Mouse (Mus musculus): ENCODE measurements around the gene Gm10577.

Gene Gm10577

DNA sequence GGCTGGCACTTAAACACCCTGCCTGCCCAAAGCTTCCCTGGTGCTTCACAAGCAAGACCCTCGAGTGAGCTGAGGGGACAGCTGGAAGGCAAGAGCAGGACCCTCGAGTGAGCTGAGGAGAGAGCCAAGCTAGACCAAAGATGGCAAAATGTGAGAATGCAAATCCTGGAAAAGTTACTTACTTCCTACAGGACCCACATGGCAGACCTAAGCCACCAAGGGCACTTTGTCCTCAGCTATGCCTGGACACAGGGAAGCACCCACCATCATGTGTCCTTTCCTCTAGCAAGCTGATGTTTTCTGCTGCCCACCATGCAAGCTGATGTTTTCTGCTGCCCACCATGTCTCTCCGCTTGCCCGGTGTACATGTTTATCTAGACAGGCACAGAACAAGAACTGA, at the start of gene Gm10577:
TSS of gene Gm10577 (minus strand) at position 101 of the 400 bp plus-strand sequence.
- in situ Hi-C loops (cut with MboI, MseI) = loop anchor here (10.0 kb wide), 1 partner anchor 114 kb away; no protein-coding TSS in a partner anchor

GRCm38 (mm10) chr4:101069154-101069971, 48.9 kb upstream of the Gm10577 start:
- in situ Hi-C loops (cut with MboI, MseI) = no loop called here

- in situ Hi-C loops (cut with MboI, MseI) = no loop called here
These were observed 48.3 kb upstream of the Gm10577 start, which contains the start of gene Raver2 for GRCm38 (mm10) chr4:101068786-101069153. TSS of gene Raver2 (plus strand) at chr4:101068983.

DNA sequence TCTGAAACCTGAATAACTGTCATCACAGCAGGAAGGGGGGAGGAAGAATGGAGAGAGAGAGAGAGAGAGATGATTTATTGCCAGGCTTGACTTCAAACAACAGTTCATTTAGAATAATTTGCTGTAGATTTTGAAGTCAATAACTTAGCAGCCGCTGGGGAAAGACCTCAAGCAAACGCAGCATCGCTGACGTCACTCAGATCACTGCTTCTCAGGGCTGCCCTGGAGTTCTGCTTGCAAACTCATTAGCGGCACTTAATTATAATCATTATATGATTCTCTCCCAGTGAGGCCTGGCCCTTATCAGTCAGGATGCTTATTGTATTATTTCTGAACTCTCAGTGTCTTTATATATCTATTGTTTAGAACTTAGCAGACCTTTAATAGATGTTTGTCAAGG, 45.9 kb upstream of the Gm10577 start:
- in situ Hi-C loops (cut with MboI, MseI) = no loop called here

DNA sequence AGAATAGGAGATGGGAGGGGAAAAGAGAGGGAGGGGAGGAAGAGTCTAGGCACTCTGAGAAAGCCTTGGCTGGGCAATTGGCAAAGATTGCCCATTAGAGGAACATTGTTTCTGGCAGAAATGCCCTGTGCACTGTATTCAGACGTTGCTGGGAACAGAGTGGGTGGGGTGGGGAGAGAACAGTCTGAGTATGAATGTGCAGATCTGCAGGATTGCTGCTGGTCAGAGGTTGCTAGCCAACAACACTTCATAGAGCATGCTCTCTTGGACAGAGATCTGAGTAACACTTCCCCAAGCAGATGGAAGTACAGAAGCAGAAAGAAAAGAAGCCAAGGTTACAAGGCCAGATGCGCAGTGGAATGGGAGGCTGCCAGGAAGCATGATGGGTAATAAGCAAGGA, 41.6 kb upstream of the Gm10577 start:
- in situ Hi-C loops (cut with MboI, MseI) = no loop called here

GRCm38 (mm10) chr4:101046576-101046975, 26.1 kb upstream of the Gm10577 start:
- in situ Hi-C loops (cut with MboI, MseI) = no loop called here

GRCm38 (mm10) chr4:101044149-101044548, 23.7 kb upstream of the Gm10577 start:
- in situ Hi-C loops (cut with MboI, MseI) = no loop called here

- in situ Hi-C loops (cut with MboI, MseI) = no loop called here
These were observed 23.2 kb upstream of the Gm10577 start for GRCm38 (mm10) chr4:101043691-101044090.

DNA sequence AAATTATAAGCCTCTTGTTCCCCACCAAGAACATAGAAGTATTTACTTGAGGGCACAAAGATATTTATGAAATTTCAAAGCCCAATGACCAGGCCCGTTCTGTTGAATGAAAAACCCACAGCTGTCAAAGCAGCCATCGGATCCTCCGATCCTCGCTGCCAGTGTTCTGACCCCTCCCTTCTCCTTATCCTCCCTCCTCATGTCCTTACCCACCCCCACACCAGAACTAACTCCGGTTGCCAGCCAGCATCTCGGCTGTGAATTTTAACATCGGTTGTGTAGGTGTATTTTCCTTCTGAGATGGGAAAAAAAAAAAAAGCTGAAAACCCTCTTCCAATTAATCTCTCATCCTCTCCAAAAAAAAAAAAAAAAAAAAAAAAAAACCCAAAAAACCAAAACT, 16.7 kb upstream of the Gm10577 start:
- in situ Hi-C loops (cut with MboI, MseI) = no loop called here

- in situ Hi-C loops (cut with MboI, MseI) = no loop called here
These were observed 14.6 kb upstream of the Gm10577 start for GRCm38 (mm10) chr4:101035131-101035530.

DNA sequence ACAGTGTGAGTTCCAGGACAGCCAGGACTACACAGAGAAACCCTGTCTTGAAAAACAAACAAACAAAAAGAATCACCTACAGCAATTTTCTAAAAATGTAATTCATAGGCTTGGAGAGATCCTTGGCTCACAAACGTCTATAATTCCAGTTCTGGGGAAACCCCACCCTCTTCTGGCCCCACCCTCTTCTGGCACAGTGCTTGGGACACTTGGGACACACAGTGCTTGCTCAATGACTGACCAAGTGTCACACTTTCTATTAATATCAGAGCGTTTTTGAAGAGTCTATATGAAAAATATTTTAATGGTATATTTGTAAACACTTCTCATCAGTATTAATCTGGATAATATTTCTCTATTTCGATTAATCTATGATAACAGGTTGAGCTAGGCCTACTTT, 12.6 kb upstream of the Gm10577 start:
- in situ Hi-C loops (cut with MboI, MseI) = no loop called here

- in situ Hi-C loops (cut with MboI, MseI) = loop anchor here (10.0 kb wide), 1 partner anchor 107 kb away; no protein-coding TSS in a partner anchor
These were observed 7.4 kb upstream of the Gm10577 start for GRCm38 (mm10) chr4:101027852-101028411.

DNA sequence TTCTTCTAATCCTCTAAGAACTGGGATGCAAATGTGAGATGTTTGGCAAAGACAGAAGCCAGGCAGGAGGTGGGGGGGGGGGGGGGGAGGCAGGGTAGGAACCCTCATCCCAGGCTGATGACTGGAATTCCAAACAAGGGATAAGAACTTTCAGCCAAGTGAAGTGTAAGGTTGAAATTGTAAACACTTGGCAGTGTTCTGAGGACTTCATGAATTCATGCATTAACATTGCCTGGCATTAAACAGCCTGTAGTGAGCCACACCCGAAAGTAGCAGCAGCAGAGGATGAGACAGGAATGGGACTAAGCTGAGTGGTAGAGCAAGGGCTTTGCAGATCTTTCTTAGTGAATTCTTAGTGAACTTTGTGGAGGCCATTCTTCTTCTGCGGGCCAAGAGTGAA, 6.5 kb upstream of the Gm10577 start:
- in situ Hi-C loops (cut with MboI, MseI) = loop anchor here (10.0 kb wide), 1 partner anchor 108 kb away; no protein-coding TSS in a partner anchor

GRCm38 (mm10) chr4:101026566-101026965, 6.1 kb upstream of the Gm10577 start:
- in situ Hi-C loops (cut with MboI, MseI) = loop anchor here (10.0 kb wide), 1 partner anchor 108 kb away; no protein-coding TSS in a partner anchor

DNA sequence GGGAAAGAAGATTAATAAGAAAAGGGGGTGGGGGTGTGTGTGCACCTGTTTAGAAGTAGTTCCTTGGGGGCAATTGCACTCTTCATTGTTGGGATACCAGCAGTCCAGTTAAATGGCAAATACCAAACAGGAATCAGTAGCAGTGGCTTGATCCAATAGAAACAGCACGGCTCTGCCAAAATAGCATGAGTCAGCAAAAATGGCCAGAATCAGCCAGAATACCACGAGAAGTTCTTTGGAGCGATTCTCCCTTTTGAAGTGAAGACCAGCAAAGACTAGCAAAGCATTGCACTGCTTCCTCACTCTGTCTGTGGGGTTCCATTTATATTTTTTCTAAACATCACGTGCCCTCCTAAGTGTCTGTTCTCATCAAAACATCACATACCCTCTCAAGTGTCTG, 2.7 kb downstream of the Gm10577 start:
- in situ Hi-C loops (cut with MboI, MseI) = no loop called here

DNA sequence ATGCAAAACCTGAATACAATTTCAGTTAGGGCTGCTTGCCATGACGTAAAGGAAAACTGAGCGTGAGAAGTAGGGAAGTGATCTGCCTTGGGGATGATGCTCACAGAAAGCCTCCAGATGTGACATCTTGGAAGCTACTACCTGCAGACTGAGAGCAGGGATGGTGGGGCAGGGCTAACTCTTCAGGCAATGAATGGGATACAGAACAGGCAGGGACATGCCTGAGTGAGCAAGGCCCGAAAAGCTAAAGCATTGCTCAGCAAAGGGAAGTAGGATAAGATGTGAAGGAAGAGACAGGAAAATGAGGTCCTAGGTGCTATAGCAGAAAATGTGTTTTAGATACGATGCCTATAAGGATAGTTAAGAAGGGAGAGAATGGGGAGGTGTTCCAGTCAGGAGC, 11.4 kb downstream of the Gm10577 start:
- in situ Hi-C loops (cut with MboI, MseI) = no loop called here

GRCm38 (mm10) chr4:101008362-101008769, 12.1 kb downstream of the Gm10577 start:
- in situ Hi-C loops (cut with MboI, MseI) = no loop called here

DNA sequence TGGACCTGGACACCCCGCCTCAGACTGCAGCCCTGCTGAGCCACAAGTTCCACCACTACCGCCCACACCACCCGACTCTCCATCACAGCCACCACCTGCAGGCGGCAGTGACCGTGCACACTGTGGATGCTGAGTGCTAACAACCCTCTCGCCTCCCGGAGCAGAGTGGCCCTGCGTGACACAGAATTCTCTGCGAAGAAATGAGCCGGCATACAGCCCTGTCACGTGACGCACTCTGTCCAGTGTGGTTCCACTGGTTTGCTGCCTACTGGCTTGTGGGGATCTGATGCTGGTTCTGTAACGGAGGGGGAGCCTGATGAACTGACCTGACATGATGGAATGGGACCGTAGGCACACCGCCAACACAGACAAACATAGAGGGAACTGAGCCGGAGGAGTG, 17.5 kb downstream of the Gm10577 start:
- in situ Hi-C loops (cut with MboI, MseI) = no loop called here

GRCm38 (mm10) chr4:101001073-101001472, 19.4 kb downstream of the Gm10577 start:
- in situ Hi-C loops (cut with MboI, MseI) = no loop called here

GRCm38 (mm10) chr4:101000622-101001021, 19.9 kb downstream of the Gm10577 start:
- in situ Hi-C loops (cut with MboI, MseI) = no loop called here

DNA sequence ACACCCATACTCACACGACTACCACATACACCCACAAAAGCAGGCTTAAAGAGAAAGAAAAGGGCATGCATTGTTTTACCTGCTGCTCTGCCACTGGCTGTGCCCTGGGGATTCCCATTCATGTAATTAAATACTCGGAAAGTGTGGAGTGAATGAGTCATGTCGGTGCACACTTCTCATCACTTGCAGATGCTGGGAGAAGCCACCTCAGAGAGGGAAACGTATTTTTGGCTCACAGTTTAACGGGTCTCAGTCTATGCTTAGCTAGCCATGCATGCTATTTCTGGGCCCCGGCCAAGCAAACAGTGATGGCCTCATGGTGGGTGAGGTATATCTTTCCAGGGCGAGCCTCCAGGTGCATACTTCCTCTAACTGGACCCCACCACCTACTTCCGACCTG, 21.6 kb downstream of the Gm10577 start:
- in situ Hi-C loops (cut with MboI, MseI) = no loop called here

- in situ Hi-C loops (cut with MboI, MseI) = no loop called here
These were observed 22.4 kb downstream of the Gm10577 start for GRCm38 (mm10) chr4:100998145-100998544.

- in situ Hi-C loops (cut with MboI, MseI) = no loop called here
These were observed 24.3 kb downstream of the Gm10577 start for GRCm38 (mm10) chr4:100996060-100996651.
